Mouse (Mus musculus): Measurements from ENCODE around the gene Haus6.

DNA sequence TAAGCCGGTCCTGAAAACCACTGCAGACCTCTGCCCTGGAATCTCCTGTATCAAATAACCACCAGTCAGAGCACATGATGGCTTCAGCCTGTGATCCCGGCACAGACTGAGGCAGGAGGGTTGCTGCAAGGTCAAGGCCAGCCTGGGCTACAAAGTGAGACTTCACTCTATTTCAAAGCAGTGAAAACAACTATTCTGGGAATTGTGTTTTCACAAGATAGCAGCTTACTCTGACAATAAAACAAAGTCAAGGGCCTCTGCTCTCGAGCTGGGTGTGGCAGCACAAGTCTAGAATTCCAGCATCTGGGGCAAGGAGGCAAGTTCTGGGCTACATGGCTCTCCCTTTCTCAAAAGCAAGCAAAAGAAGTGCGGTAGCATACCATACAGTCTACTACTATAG is 52.8 kb downstream of the Haus6 start:
- TF ChIP-seq CTCF (IDR thresholded peaks at IDR 0.05; ENCODE audit: extremely low read depth, insufficient read depth, low read length) (no peak), POLR2A (IDR thresholded peaks at IDR 0.05; ENCODE audit: extremely low read depth, insufficient read depth, low read length) (no peak)
